Mouse (Mus musculus) megakaryocyte, embryonic 14.5 days (primary cell): ENCODE results near the gene Olfr98.

ENCODE experiments used
- FLI1 ChIP-seq: IDR thresholded peaks from 2 replicates; pipeline ENCODE4 v1.6.1; 2012; ENCODE audit warnings: low read length, inconsistent platforms, mixed read lengths
- GATA1 ChIP-seq: IDR thresholded peaks from 3 replicates; pipeline ENCODE4 v1.6.1; 2012; ENCODE audit warnings: mixed read lengths, low read length, inconsistent platforms, borderline replicate concordance

- TF ChIP-seq GATA1 (no peak), FLI1 (no peak)
Observed at GRCm38 (mm10) chr17:37218486-37218885, 45.1 kb downstream of the Olfr98 start.
